Mouse (Mus musculus) ES-E14 (cell line): ENCODE results near the gene Map3k21. TPM values are rescaled to one million over a fixed set of nuclear protein-coding genes. Genes with fewer than 3 reads are reported as not detected.
A peak's percentile ranks its signal among the peaks of the same experiment; 100 is the strongest.

Experiments used
- DNase-seq: peaks from one replicate; pipeline ENCODE4 v3.0.0-alpha.2; 2013; ENCODE audit warnings: low read depth, low spot score
- H3K27ac ChIP-seq: 2 replicates; pipeline ENCODE4 v1.5.1; 2012; ENCODE audit warnings: low read depth, mild to moderate bottlenecking, low read length, moderate library complexity, mixed read lengths; ENCODE audit not compliant: poor library complexity, insufficient read depth, severe bottlenecking
- H3K36me3 ChIP-seq: 2 replicates; pipeline ENCODE4 v1.6.1; 2012; ENCODE audit warnings: mild to moderate bottlenecking, low read length, moderate library complexity, mixed read lengths; ENCODE audit not compliant: control insufficient read depth, poor library complexity, insufficient read depth, severe bottlenecking
- H3K4me1 ChIP-seq, 2 experiments: fragments of 150-350 bp in 1 of 2; sonication (generic) in 1 of 2; 2 replicates each; pipeline ENCODE4 v1.6.1; 2012; ENCODE audit warnings: low read length in 2 of 2, mild to moderate bottlenecking in 1 of 2, mixed read lengths in 1 of 2; ENCODE audit not compliant: control insufficient read depth in 2 of 2, insufficient read depth in 2 of 2, poor library complexity in 1 of 2
- H3K4me3 ChIP-seq, 2 experiments: fragments of 150-350 bp in 1 of 2; sonication (generic) in 1 of 2; 2 replicates each; pipeline ENCODE4 v1.5.1; 2012; ENCODE audit warnings: low read length in 2 of 2, low read depth in 1 of 2, mild to moderate bottlenecking in 1 of 2, mixed read lengths in 1 of 2; ENCODE audit not compliant: insufficient read depth in 1 of 2, poor library complexity in 1 of 2, severe bottlenecking in 1 of 2
- H3K9ac ChIP-seq: 2 replicates; pipeline ENCODE4 v1.6.1; 2012; ENCODE audit warnings: low read depth, mild to moderate bottlenecking, low read length, mixed read lengths; ENCODE audit not compliant: poor library complexity, insufficient read depth, severe bottlenecking
- H3K9me3 ChIP-seq: fragments of 150-350 bp; sonication (generic); 2 replicates; pipeline ENCODE4 v1.6.1; 2012; ENCODE audit warnings: low read depth, mild to moderate bottlenecking, low read length; ENCODE audit not compliant: control insufficient read depth, insufficient read depth
- CHD2 ChIP-seq: IDR thresholded peaks from 2 replicates; pipeline ENCODE4 v1.6.1; 2014; ENCODE audit warnings: mild to moderate bottlenecking, low read depth, low read length, inconsistent platforms
- HCFC1 ChIP-seq: IDR thresholded peaks from 2 replicates; pipeline ENCODE4 v1.6.1; 2012; ENCODE audit warnings: low read length, inconsistent platforms, borderline replicate concordance; ENCODE audit not compliant: insufficient read depth
- MAFK ChIP-seq: IDR thresholded peaks from 2 replicates; pipeline ENCODE4 v1.6.1; 2014; ENCODE audit warnings: mild to moderate bottlenecking, low read depth, low read length, inconsistent platforms; ENCODE audit not compliant: insufficient read depth
- ZC3H11A ChIP-seq: IDR thresholded peaks from 2 replicates; pipeline ENCODE4 v1.6.1; 2012; ENCODE audit warnings: low read depth, mild to moderate bottlenecking, inconsistent platforms, low read length, borderline replicate concordance
- ZNF384 ChIP-seq: IDR thresholded peaks from 2 replicates; pipeline ENCODE4 v1.6.1; 2012; ENCODE audit warnings: low read depth, low read length, inconsistent platforms
- in situ Hi-C, 2 experiments: fragments of 600-800 bp; cut with MboI; formaldehyde crosslinking; loops; one replicate each; pipeline ENCODE4 v1.15.1; 2025; ENCODE audit warnings: low sequenced_read_pairs in 2 of 2, inconsistent platforms in 1 of 2; ENCODE audit not compliant: unreplicated experiment in 2 of 2
- total RNA-seq: library from RNA; depleted of rRNA; stranded (reverse); fragments of 300-350 nt; gene quantifications from 2 replicates; pipeline ENCODE4 v1.2.3, GENCODE M21; 2012

The Map3k21 gene
- total RNA-seq, 1 experiment: 0.04 TPM

- in situ Hi-C loops: no loop called here
- H3K36me3 ChIP-seq: no peaks in the 10 kb centered on the region
- H3K27ac ChIP-seq: no peak overlapping the region
- DNase-seq: no peak
- TF ChIP-seq ZNF384 (no peak), HCFC1 (no peak), CHD2 (no peak), ZC3H11A (no peak), MAFK (no peak)
- H3K4me1 ChIP-seq: no peaks in the 10 kb centered on the region
- no peaks in the 10 kb centered on the region for H3K9me3 ChIP-seq
- H3K4me3 ChIP-seq: no peak overlapping the region
- H3K9ac ChIP-seq: no peak overlapping the region
Observed at GRCm38 (mm10) chr8:125880447-125880846, 29.8 kb upstream of the Map3k21 start.

- no peak overlapping the region for H3K27ac ChIP-seq
- in situ Hi-C loops: no loop called here
- TF ChIP-seq HCFC1 (no peak), CHD2 (no peak), ZNF384 (no peak), MAFK (no peak), ZC3H11A (no peak)
- DNase-seq: no peak
- no peaks in the 10 kb centered on the region for H3K9me3 ChIP-seq
- H3K36me3 ChIP-seq: no peaks in the 10 kb centered on the region
- no peak overlapping the region for H3K9ac ChIP-seq
- no peaks in the 10 kb centered on the region for H3K4me1 ChIP-seq
- H3K4me3 ChIP-seq: no peak overlapping the region
Observed at GRCm38 (mm10) chr8:125887549-125887948, 22.7 kb upstream of the Map3k21 start.

- Histone ChIP-seq H3K9ac (no peak overlapping the region), H3K27ac (no peak overlapping the region), H3K4me3 (no peak overlapping the region), H3K36me3 (no peaks in the 10 kb centered on the region), H3K9me3 (no peaks in the 10 kb centered on the region), H3K4me1 (no peaks in the 10 kb centered on the region)
- DNase-seq: no peak
- in situ Hi-C loops: no loop called here
- TF ChIP-seq CHD2 (no peak), HCFC1 (no peak), ZNF384 (no peak), ZC3H11A (no peak), MAFK (no peak)
Observed at GRCm38 (mm10) chr8:125889920-125890319, 20.3 kb upstream of the Map3k21 start.

- Histone ChIP-seq H3K9me3 (no peaks in the 10 kb centered on the region), H3K4me1 (no peaks in the 10 kb centered on the region; a peak in 1 of 4 replicates), H3K9ac (no peak overlapping the region), H3K36me3 (no peaks in the 10 kb centered on the region), H3K27ac (no peak overlapping the region), H3K4me3 (no peak overlapping the region)
- in situ Hi-C loops: no loop called here
- DNase-seq: no peak
- TF ChIP-seq CHD2 (no peak), MAFK (no peak), ZNF384 (no peak), HCFC1 (no peak), ZC3H11A (no peak)
Observed at GRCm38 (mm10) chr8:125897388-125897787, 12.9 kb upstream of the Map3k21 start.

- in situ Hi-C loops: no loop called here
- Histone ChIP-seq H3K4me3 (peak within 1 kb of the TSS; percentile 24 to 79; a peak in 3 of 4 replicates), H3K27ac (no peak within 1 kb of the TSS), H3K36me3 (no peaks in the 10 kb centered on the region), H3K9me3 (no peaks in the 10 kb centered on the region), H3K4me1 (no peaks in the 10 kb centered on the region; a peak in 1 of 4 replicates), H3K9ac (peak within 1 kb of the TSS; percentile 27; the same call in 1 of the 2 replicates)
- TF ChIP-seq HCFC1 (no peak), ZNF384 (no peak), MAFK (no peak), CHD2 (no peak), ZC3H11A (no peak)
- no peak for DNase-seq
Observed at GRCm38 (mm10) chr8:125897868-125898788, 12.1 kb upstream of the Map3k21 start, which contains the start of gene Pcnx2. TSS of gene Pcnx2 (minus strand) at chr8:125898317.
